Mouse (Mus musculus) embryonic facial prominence, embryonic 12.5 days (tissue): ENCODE data around the gene Olfr270. TPM values are rescaled to one million over a fixed set of nuclear protein-coding genes. Genes with fewer than 3 reads are reported as not detected.

ENCODE experiments used
- ATAC-seq: fragments of 200-750 bp; cut with Nextera tagmentation; 2 replicates; pipeline ENCODE4 v1.8.0; 2017; ENCODE audit not compliant: insufficient number of reproducible peaks, insufficient read depth, low FRiP score, low TSS enrichment
- H3K27ac ChIP-seq: fragments of 300-500 bp; sonication (generic); 2 replicates; pipeline ENCODE4 v1.5.1; 2016; ENCODE audit warnings: mild to moderate bottlenecking
- H3K27me3 ChIP-seq: fragments of 300-500 bp; sonication (generic); 2 replicates; pipeline ENCODE4 v1.6.1; 2016; ENCODE audit warnings: mild to moderate bottlenecking, moderate library complexity
- H3K36me3 ChIP-seq: fragments of 300-500 bp; sonication (generic); 2 replicates; pipeline ENCODE4 v1.6.1; 2016; ENCODE audit warnings: mild to moderate bottlenecking
- H3K4me1 ChIP-seq: fragments of 300-500 bp; sonication (generic); 2 replicates; pipeline ENCODE4 v1.6.1; 2016
- H3K4me2 ChIP-seq: fragments of 300-500 bp; sonication (generic); replicated peaks from 2 replicates; pipeline ENCODE4 v1.6.1; 2016; ENCODE audit warnings: mild to moderate bottlenecking, moderate library complexity
- H3K4me3 ChIP-seq: fragments of 300-500 bp; sonication (generic); 2 replicates; pipeline ENCODE4 v1.5.1; 2016; ENCODE audit warnings: mild to moderate bottlenecking
- H3K9ac ChIP-seq: fragments of 300-500 bp; sonication (generic); 2 replicates; pipeline ENCODE4 v1.6.1; 2016; ENCODE audit warnings: mild to moderate bottlenecking, moderate library complexity
- H3K9me3 ChIP-seq: fragments of 300-500 bp; sonication (generic); 2 replicates; pipeline ENCODE4 v1.6.1; 2016; ENCODE audit warnings: mild to moderate bottlenecking, moderate library complexity
- WGBS: fragments of 180-500 bp; shearing (Covaris S2); methylation state at CpG from one replicate; pipeline ENCODE4 v1.1.7; 2016; 5-methylcytosine and 5-hydroxymethylcytosine counted together
- polyA plus RNA-seq: library from polyadenylated mRNA; unstranded; fragments of >200 nt; fragmentation: Nextera tagmentation; extraction: Ambion mirVana; gene quantifications from 2 replicates; pipeline ENCODE4 v1.2.1, GENCODE M21; 2016

Gene Olfr270
- not detected in 2 replicates for polyA plus RNA-seq

- Histone ChIP-seq H3K36me3 (no peaks in the 10 kb centered on the region), H3K4me1 (no peaks in the 10 kb centered on the region), H3K4me2 (no peak within 1 kb of the TSS), H3K27ac (no peak within 1 kb of the TSS), H3K4me3 (no peak within 1 kb of the TSS), H3K9ac (no peak within 1 kb of the TSS), H3K9me3 (no peaks in the 10 kb centered on the region), H3K27me3 (no peaks in the 10 kb centered on the region)
- no peak for ATAC-seq
Measured at GRCm38 (mm10) chr4:52964247-52964646, at the start of gene Olfr270. TSS of gene Olfr270 (plus strand) at chr4:52964547.

GRCm38 (mm10) chr4:52916659-52917310, 47.6 kb upstream of the Olfr270 start:
- Histone ChIP-seq H3K9ac (no peak overlapping the region), H3K27ac (no peak overlapping the region), H3K4me2 (no peak overlapping the region), H3K36me3 (no peaks in the 10 kb centered on the region), H3K4me3 (no peak overlapping the region), H3K9me3 (no peaks in the 10 kb centered on the region), H3K4me1 (no peaks in the 10 kb centered on the region), H3K27me3 (no peaks in the 10 kb centered on the region)
- WGBS: 81% methylated on average over 6 of the region's 6 CpGs
- no peak for ATAC-seq

DNA sequence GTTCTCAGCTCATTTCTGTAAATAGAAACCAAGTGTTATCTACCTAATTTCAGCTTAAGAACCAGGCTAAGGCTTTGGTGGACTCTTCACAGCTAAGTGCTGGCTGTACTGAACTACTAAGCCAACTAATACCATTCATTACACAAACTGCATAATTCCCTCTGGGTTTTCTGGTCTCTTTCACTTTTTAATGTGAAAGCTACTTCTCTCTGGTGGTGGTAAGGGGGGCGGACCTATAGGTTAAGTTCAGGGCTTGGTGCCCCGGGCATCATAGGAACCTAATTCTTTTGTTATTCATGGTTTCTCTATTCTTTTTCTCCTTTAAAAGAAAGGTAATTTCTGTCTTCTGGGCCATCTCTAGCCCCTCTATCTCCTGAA, 47.0 kb upstream of the Olfr270 start:
- 77% methylated on average over 2 of the region's 2 CpGs for WGBS
- ATAC-seq: no peak
- Histone ChIP-seq H3K9me3 (no peaks in the 10 kb centered on the region), H3K4me1 (no peaks in the 10 kb centered on the region), H3K27ac (no peak overlapping the region), H3K27me3 (no peaks in the 10 kb centered on the region), H3K36me3 (no peaks in the 10 kb centered on the region), H3K4me3 (no peak overlapping the region), H3K4me2 (no peak overlapping the region), H3K9ac (no peak overlapping the region)

DNA sequence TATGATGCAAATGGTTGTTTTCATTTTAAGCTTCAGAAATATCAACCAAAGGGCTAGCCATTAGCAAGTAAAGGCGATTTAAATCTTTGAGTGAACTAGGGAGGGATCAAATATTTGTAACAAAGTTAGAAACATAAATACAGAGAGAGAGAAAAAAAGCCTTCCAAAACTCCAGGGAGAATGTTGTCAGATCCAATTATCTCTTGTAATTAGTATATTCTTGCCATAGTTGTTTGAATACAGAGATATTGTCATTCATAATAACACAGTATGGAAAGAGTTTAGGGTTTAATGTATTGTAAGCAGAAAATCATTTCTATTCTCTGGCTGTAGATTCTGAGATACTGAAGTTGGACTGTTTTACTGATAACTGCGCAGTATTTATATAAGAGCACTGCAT, 45.3 kb upstream of the Olfr270 start, which contains the start of gene Olfr272:
Gene Olfr272 (minus strand): TSS at position 101 of the 400 bp plus-strand sequence.
- no peak for ATAC-seq
- Histone ChIP-seq H3K4me3 (no peak within 1 kb of the TSS), H3K9ac (no peak within 1 kb of the TSS), H3K9me3 (no peaks in the 10 kb centered on the region), H3K36me3 (no peaks in the 10 kb centered on the region), H3K27ac (no peak within 1 kb of the TSS), H3K4me1 (no peaks in the 10 kb centered on the region), H3K4me2 (no peak within 1 kb of the TSS), H3K27me3 (no peaks in the 10 kb centered on the region)
- WGBS: 84% methylated on average over 2 of the region's 2 CpGs

DNA sequence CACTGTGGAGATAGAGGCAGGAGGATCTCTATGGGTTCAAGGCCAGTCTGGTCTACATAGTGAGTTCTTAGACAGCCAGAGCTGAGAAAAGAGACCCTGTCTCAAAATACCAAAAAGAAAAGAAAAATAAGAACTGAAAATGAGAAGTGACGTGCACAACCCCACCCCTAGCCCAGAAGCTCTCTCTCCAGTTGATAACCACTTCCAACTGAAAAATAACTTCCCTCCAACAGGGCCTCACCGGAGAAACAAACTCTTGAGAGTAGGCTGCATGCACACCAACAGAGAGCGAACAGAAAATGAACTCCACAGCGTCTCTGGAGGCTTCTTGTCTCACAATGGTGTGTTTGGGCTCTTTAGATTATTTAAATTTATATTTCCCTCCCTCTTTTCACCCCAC, 33.9 kb upstream of the Olfr270 start:
- Histone ChIP-seq H3K4me3 (no peak overlapping the region), H3K9me3 (no peaks in the 10 kb centered on the region), H3K27ac (no peak overlapping the region), H3K4me2 (no peak overlapping the region), H3K36me3 (no peaks in the 10 kb centered on the region), H3K27me3 (no peaks in the 10 kb centered on the region), H3K4me1 (no peaks in the 10 kb centered on the region), H3K9ac (no peak overlapping the region)
- no peak for ATAC-seq
- 94% methylated on average over 4 of the region's 4 CpGs for WGBS

DNA sequence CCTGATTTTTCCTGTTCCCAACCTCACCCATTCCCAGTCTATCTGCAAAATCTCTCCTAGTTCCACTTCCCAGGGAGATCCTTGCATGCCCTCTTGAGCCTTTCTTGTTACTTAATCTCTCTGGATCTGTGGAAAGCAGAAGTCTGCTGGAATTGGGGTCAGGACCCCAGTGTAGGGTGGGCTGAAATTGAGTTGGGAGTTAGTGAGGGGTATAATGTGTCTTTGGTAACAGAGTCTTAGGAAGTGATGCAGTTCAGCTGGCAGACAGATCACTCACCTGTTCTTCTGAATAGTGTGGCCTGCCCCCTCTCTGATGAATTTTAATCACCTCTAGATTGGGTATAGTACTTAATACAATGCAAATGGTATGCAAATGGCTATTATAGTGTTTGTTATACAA, 17.7 kb upstream of the Olfr270 start:
- Histone ChIP-seq H3K4me3 (no peak overlapping the region), H3K27me3 (no peaks in the 10 kb centered on the region), H3K4me2 (no peak overlapping the region), H3K9me3 (no peaks in the 10 kb centered on the region), H3K36me3 (no peaks in the 10 kb centered on the region), H3K9ac (no peak overlapping the region), H3K27ac (no peak overlapping the region), H3K4me1 (no peaks in the 10 kb centered on the region)
- ATAC-seq: no peak

- WGBS: 83% methylated on average over 2 of the region's 2 CpGs
- H3K27ac ChIP-seq: no peak overlapping the region
- H3K4me1 ChIP-seq: no peaks in the 10 kb centered on the region
- H3K9ac ChIP-seq: no peak overlapping the region
- H3K4me3 ChIP-seq: no peak overlapping the region
- ATAC-seq: no peak
- no peaks in the 10 kb centered on the region for H3K36me3 ChIP-seq
- H3K27me3 ChIP-seq: no peaks in the 10 kb centered on the region
- no peaks in the 10 kb centered on the region for H3K9me3 ChIP-seq
- H3K4me2 ChIP-seq: no peak overlapping the region
Measured at GRCm38 (mm10) chr4:52949005-52949404, 15.3 kb upstream of the Olfr270 start.

GRCm38 (mm10) chr4:52958693-52959092, 5.7 kb upstream of the Olfr270 start:
- H3K4me2 ChIP-seq: no peak overlapping the region
- no peak overlapping the region for H3K27ac ChIP-seq
- H3K9ac ChIP-seq: no peak overlapping the region
- no peaks in the 10 kb centered on the region for H3K27me3 ChIP-seq
- H3K4me3 ChIP-seq: no peak overlapping the region
- H3K4me1 ChIP-seq: no peaks in the 10 kb centered on the region
- H3K9me3 ChIP-seq: no peaks in the 10 kb centered on the region
- WGBS: 43% methylated on average over 4 of the region's 4 CpGs
- H3K36me3 ChIP-seq: no peaks in the 10 kb centered on the region
- ATAC-seq: no peak

GRCm38 (mm10) chr4:52985216-52985615, 20.9 kb downstream of the Olfr270 start:
- H3K4me3 ChIP-seq: no peak overlapping the region
- H3K27ac ChIP-seq: no peak overlapping the region
- no peak overlapping the region for H3K9ac ChIP-seq
- H3K36me3 ChIP-seq: no peaks in the 10 kb centered on the region
- no peaks in the 10 kb centered on the region for H3K9me3 ChIP-seq
- H3K4me1 ChIP-seq: no peaks in the 10 kb centered on the region
- no peaks in the 10 kb centered on the region for H3K27me3 ChIP-seq
- no peak for ATAC-seq
- WGBS: 87% methylated on average over 2 of the region's 2 CpGs
- H3K4me2 ChIP-seq: no peak overlapping the region

DNA sequence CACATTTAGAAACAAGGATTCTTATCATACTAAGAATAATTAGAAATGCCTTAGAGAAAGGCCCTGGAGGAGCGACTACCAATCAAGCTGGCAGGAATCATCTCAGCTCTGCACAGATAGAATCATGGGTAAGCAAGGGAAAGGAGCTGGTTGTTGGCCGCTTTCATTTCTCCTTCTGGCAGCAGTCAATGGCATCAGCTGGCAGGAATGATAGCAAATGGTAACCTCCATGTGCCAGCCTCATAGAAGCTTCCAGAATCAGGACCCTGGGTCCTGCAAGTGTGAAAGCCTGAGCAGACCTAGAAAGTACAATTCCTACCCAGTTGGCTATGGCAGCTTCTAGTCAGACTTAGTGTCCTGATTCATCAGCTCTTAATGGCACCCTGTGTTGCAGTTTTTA, 21.9 kb downstream of the Olfr270 start:
- ATAC-seq: no peak
- 89% methylated on average over 2 of the region's 2 CpGs for WGBS

DNA sequence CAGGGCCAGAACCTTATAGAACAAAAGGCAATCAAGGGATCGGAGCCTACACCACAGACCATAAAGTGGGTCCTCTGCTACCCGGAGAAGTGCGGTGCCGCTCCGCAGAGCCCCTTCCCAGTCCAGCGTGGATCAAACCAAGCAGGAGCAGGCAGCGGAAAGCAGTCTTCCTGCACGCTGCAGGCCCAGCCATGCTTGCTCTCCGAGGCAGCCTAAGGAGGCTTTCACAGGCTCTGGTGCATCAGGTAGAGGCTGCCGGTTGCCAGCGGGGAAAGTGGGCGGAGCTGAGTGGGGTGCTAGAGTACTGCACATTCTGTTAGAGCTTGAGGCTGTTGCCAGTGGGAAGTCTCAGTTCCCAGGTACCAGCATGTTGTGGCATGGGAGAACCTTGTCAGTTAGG, 24.9 kb downstream of the Olfr270 start, which contains the start of gene Nipsnap3a:
Gene Nipsnap3a (plus strand): TSS at position 25 of the 400 bp plus-strand sequence.
- Histone ChIP-seq H3K36me3 (no peaks in the 10 kb centered on the region), H3K9me3 (no peaks in the 10 kb centered on the region), H3K4me2 (peak within 1 kb of the TSS; percentile 39), H3K4me3 (peak within 1 kb of the TSS; percentile 7; the same call in 1 of the 2 replicates), H3K27me3 (no peaks in the 10 kb centered on the region), H3K27ac (no peak within 1 kb of the TSS), H3K9ac (no peak within 1 kb of the TSS), H3K4me1 (no peaks in the 10 kb centered on the region)
- WGBS: 29% methylated on average over 12 of the region's 12 CpGs
- ATAC-seq: no peak

More for the DNA sequence above, 21.9 kb downstream of the Olfr270 start:
- Histone ChIP-seq H3K4me2 (no peak overlapping the region), H3K36me3 (no peaks in the 10 kb centered on the region), H3K9ac (no peak overlapping the region), H3K4me3 (no peak overlapping the region), H3K9me3 (no peaks in the 10 kb centered on the region), H3K27ac (no peak overlapping the region), H3K27me3 (no peaks in the 10 kb centered on the region), H3K4me1 (no peaks in the 10 kb centered on the region)

DNA sequence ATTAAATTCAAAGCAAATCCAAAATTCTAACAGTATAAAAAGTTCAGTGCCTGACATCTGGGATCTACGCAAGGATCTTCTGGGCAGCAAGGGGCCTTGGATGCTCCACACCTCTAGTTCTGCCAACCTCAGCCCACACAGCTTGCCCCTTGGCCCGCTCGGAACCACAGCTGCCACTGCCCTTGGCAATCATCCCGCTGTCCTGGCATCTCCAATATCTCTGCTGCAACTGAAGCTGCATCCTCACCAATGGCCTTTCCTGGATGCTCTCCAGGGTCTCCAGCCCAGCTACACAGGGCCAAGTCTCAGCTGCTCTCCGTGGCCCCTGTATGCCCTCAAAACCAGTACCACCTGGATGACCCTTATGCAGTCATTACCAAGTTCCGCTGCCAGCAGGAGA, 35.1 kb downstream of the Olfr270 start:
- 91% methylated on average over 6 of the region's 6 CpGs for WGBS

More for the DNA sequence above, 35.1 kb downstream of the Olfr270 start:
- Histone ChIP-seq H3K9ac (no peak overlapping the region), H3K4me2 (no peak overlapping the region), H3K27me3 (no peaks in the 10 kb centered on the region), H3K9me3 (no peaks in the 10 kb centered on the region), H3K4me1 (no peaks in the 10 kb centered on the region), H3K36me3 (no peaks in the 10 kb centered on the region), H3K4me3 (no peak overlapping the region), H3K27ac (no peak overlapping the region)
- no peak for ATAC-seq
